Mouse (Mus musculus): ENCODE data around the gene Actrt3. TPM values are rescaled to one million over a fixed set of nuclear protein-coding genes. Genes with fewer than 3 reads are reported as not detected.

The Actrt3 gene
- total RNA-seq (2021), result not detected in 2 replicates
- long read RNA-seq, experiment 1, result 0 reads
- long read RNA-seq, experiment 2, partial matches to known transcripts, result 0 of 1 reads
- long read RNA-seq, experiment 2, other reads (novel, unspliced or antisense), result 0 of 1 reads

GRCm38 (mm10) chr3:30599711-30600545 lies at the start of gene Actrt3:
TSS of gene Actrt3 (minus strand) at chr3:30599939.
- peak; percentile 28 for DNase-seq

- DNase-seq, result no peak
Observed at GRCm38 (mm10) chr3:30648466-30648865, 48.7 kb upstream of the Actrt3 start.

- DNase-seq, result peak; percentile 63
Observed at GRCm38 (mm10) chr3:30647440-30648090, 47.8 kb upstream of the Actrt3 start, which contains the start of gene Lrrc34. TSS of gene Lrrc34 (minus strand) at chr3:30647869.

- DNase-seq, result no peak
Observed at GRCm38 (mm10) chr3:30646761-30647160, 47.0 kb upstream of the Actrt3 start.

GRCm38 (mm10) chr3:30644207-30644606 lies 44.5 kb upstream of the Actrt3 start, which contains the start of gene Lrriq4:
TSS of gene Lrriq4 (plus strand) at chr3:30644507.
- no peak for DNase-seq

- DNase-seq, result no peak
Observed at GRCm38 (mm10) chr3:30635629-30636028, 35.9 kb upstream of the Actrt3 start.

- no peak for DNase-seq
Observed at GRCm38 (mm10) chr3:30633681-30634080, 33.9 kb upstream of the Actrt3 start.

- no peak for DNase-seq
Observed at GRCm38 (mm10) chr3:30620132-30620531, 20.4 kb upstream of the Actrt3 start.

- no peak for DNase-seq
Observed at GRCm38 (mm10) chr3:30610930-30611329, 11.2 kb upstream of the Actrt3 start.

GRCm38 (mm10) chr3:30608999-30609398 lies 9.3 kb upstream of the Actrt3 start:
- DNase-seq, result no peak

GRCm38 (mm10) chr3:30603256-30603655 lies 3.5 kb upstream of the Actrt3 start:
- DNase-seq, result no peak

- peak; percentile 90 for DNase-seq
Observed at GRCm38 (mm10) chr3:30602740-30603098, 3.0 kb upstream of the Actrt3 start.

- DNase-seq, result peak; percentile 96
Observed at GRCm38 (mm10) chr3:30602065-30602739, 2.5 kb upstream of the Actrt3 start, which contains the start of gene Mynn. TSS of gene Mynn (plus strand) at chr3:30602065.

GRCm38 (mm10) chr3:30601610-30602064 lies 1.9 kb upstream of the Actrt3 start:
- no peak for DNase-seq

- DNase-seq, result peak; percentile 86
Observed at GRCm38 (mm10) chr3:30601175-30601574, 1.4 kb upstream of the Actrt3 start.

- DNase-seq, result peak; percentile 39
Observed at GRCm38 (mm10) chr3:30600717-30601116, 978 bp upstream of the Actrt3 start.

GRCm38 (mm10) chr3:30597271-30597670 lies 2.5 kb downstream of the Actrt3 start:
- DNase-seq, result no peak

- peak; percentile 54 for DNase-seq
Observed at GRCm38 (mm10) chr3:30595111-30595832, 4.5 kb downstream of the Actrt3 start.

GRCm38 (mm10) chr3:30593719-30594485 lies 5.8 kb downstream of the Actrt3 start:
- no peak for DNase-seq

- peak; percentile 23 for DNase-seq
Observed at GRCm38 (mm10) chr3:30592418-30592853, 7.3 kb downstream of the Actrt3 start.

- DNase-seq, result no peak
Observed at GRCm38 (mm10) chr3:30588865-30589264, 10.9 kb downstream of the Actrt3 start.
